Mouse (Mus musculus) brain, embryonic 14.5 days (tissue): ENCODE measurements around the gene Fn1. TPM values are rescaled to one million over a fixed set of nuclear protein-coding genes. Genes with fewer than 3 reads are reported as not detected.
A peak's percentile ranks its signal among the peaks of the same experiment; 100 is the strongest.

Source experiments
- DNase-seq: peaks from one replicate; pipeline ENCODE4 v3.0.0-alpha.2; 2011; ENCODE audit warnings: low read depth
- CTCF ChIP-seq: fragments of 200-500 bp; IDR thresholded peaks from 2 replicates; pipeline ENCODE4 v1.5.1; 2012; ENCODE audit warnings: inconsistent platforms, mild to moderate bottlenecking, moderate library complexity, borderline replicate concordance; ENCODE audit not compliant: insufficient read depth, insufficient read length; ENCODE audit errors: extremely low read depth
- POLR2A ChIP-seq: fragments of 200-500 bp; IDR thresholded peaks from 2 replicates; pipeline ENCODE4 v1.6.1; 2012; ENCODE audit warnings: mild to moderate bottlenecking, inconsistent platforms, borderline replicate concordance; ENCODE audit not compliant: poor library complexity, insufficient read depth, insufficient read length, severe bottlenecking; ENCODE audit errors: extremely low read depth
- polyA plus RNA-seq: library from polyadenylated mRNA; depleted of rRNA; stranded (reverse); fragments of >200 nt; gene quantifications from 2 replicates; pipeline ENCODE4 v1.2.3, GENCODE M21; 2012

Gene Fn1
- polyA plus RNA-seq, 1 experiment: 113 TPM

GRCm38 (mm10) chr1:71674274-71674673, 21.3 kb upstream of the Fn1 start:
- no peak for DNase-seq
- TF ChIP-seq CTCF: no peak
- no peak for TF ChIP-seq POLR2A

- peak; percentile 82 for DNase-seq
- TF ChIP-seq CTCF (no peak), POLR2A (no peak)
These were observed 20.5 kb upstream of the Fn1 start for GRCm38 (mm10) chr1:71673398-71673910.

- DNase-seq: no peak
- no peak for TF ChIP-seq POLR2A
- no peak for TF ChIP-seq CTCF
These were observed 19.3 kb upstream of the Fn1 start for GRCm38 (mm10) chr1:71672346-71672745.

- no peak for TF ChIP-seq CTCF
- TF ChIP-seq POLR2A: no peak
- no peak for DNase-seq
These were observed 10.2 kb upstream of the Fn1 start for GRCm38 (mm10) chr1:71663242-71663641.

- no peak for DNase-seq
- no peak for TF ChIP-seq CTCF
- TF ChIP-seq POLR2A: no peak
These were observed 5.6 kb upstream of the Fn1 start for GRCm38 (mm10) chr1:71658632-71659031.

GRCm38 (mm10) chr1:71656309-71656708, 3.3 kb upstream of the Fn1 start:
- TF ChIP-seq CTCF (no peak), POLR2A (no peak)
- no peak for DNase-seq

- TF ChIP-seq POLR2A: no peak
- no peak for TF ChIP-seq CTCF
These were observed 1.2 kb upstream of the Fn1 start for GRCm38 (mm10) chr1:71654221-71654620.

GRCm38 (mm10) chr1:71653400-71654159, 580 bp upstream of the Fn1 start:
- peak; percentile 27 for DNase-seq
- TF ChIP-seq CTCF (no peak), POLR2A (no peak)

More at GRCm38 (mm10) chr1:71654221-71654620, 1.2 kb upstream of the Fn1 start:
- no peak for DNase-seq

- TF ChIP-seq POLR2A (no peak), CTCF (no peak)
- DNase-seq: no peak
These were observed 1.2 kb downstream of the Fn1 start for GRCm38 (mm10) chr1:71651828-71652227.

- TF ChIP-seq CTCF (no peak), POLR2A (no peak)
- no peak for DNase-seq
These were observed 1.7 kb downstream of the Fn1 start for GRCm38 (mm10) chr1:71651315-71651714.

- DNase-seq: no peak
- TF ChIP-seq CTCF (no peak), POLR2A (no peak)
These were observed 2.3 kb downstream of the Fn1 start for GRCm38 (mm10) chr1:71650741-71651140.

GRCm38 (mm10) chr1:71648166-71648565, 4.8 kb downstream of the Fn1 start:
- DNase-seq: no peak
- TF ChIP-seq CTCF (no peak), POLR2A (no peak)

GRCm38 (mm10) chr1:71646774-71647173, 6.2 kb downstream of the Fn1 start:
- TF ChIP-seq CTCF (no peak), POLR2A (no peak)

More at GRCm38 (mm10) chr1:71646774-71647173, 6.2 kb downstream of the Fn1 start:
- DNase-seq: no peak
